Comparison of ENCODE assay signal across 8 mouse cellular contexts in the genomic region with DNA sequence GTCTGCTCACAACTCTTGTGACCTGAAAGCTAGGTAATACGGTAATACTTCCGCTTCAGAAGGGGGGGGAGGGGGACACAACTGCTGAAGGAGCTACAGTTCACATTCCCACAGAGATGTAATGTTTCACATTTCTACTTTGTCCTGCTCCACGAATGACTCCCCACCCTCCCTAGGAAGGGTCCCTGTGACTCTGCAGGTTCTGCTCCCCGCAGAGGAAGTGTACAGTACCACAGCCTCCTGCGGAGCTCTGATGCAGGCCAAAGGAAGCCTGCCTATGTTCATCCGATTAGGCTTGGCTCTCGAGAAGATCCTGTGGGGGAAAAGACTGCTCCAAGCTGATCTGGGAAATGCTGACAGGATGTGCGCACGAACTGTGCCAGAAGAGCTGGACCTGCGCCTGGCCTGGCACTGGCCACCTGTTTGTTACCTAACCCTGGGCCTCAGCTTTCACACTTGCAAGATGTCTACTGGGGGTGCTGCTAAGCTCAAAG. TPM values are rescaled to one million over a fixed set of nuclear protein-coding genes. Genes with fewer than 3 reads are reported as not detected.
A peak's percentile ranks its signal among the peaks of the same experiment; 100 is the strongest.
DNase-seq lines count a peak whose midpoint lies in the region; ATAC-seq and TF ChIP-seq lines count a peak whose summit lies in the region.

No protein-coding gene starts in this region.

- intact Hi-C loops in left cerebral cortex, adult 2 months (cut with DNase I), result no loop called here

- no peaks in the 10 kb centered on the region for H3K36me3 ChIP-seq in forebrain, embryonic 15.5 days
- H3K36me3 ChIP-seq in forebrain, postnatal 0 days (ENCODE audit: insufficient read depth), result no peaks in the 10 kb centered on the region
- peaks cover 63% of the 10 kb centered on the region for H3K36me3 ChIP-seq in C2C12 (ENCODE audit: control insufficient read depth, insufficient read depth)
- H3K36me3 ChIP-seq in heart, embryonic 12.5 days, result no peaks in the 10 kb centered on the region

- H3K27ac ChIP-seq in forebrain, embryonic 15.5 days (replicated peaks), result 0 out of 2 replicates have a peak overlapping the region, but pooled peaks have one; percentile 53
- no peak overlapping the region for H3K27ac ChIP-seq in forebrain, postnatal 0 days (ENCODE audit: low read depth, low read length)
- H3K27ac ChIP-seq in heart, embryonic 12.5 days (ENCODE audit: poor library complexity, severe bottlenecking), result peak overlapping the region; percentile 94
- H3K27ac ChIP-seq in left cerebral cortex, adult 2 months, result peak overlapping the region; percentile 76

- no peak overlapping the region for H3K4me3 ChIP-seq in forebrain, embryonic 15.5 days
- H3K4me3 ChIP-seq in forebrain, postnatal 0 days (ENCODE audit: low read depth, low read length), result no peak overlapping the region
- no peak overlapping the region for H3K4me3 ChIP-seq in C2C12 (ENCODE audit: insufficient read depth, poor library complexity, severe bottlenecking)
- no peak overlapping the region for H3K4me3 ChIP-seq in heart, embryonic 12.5 days
- no peak overlapping the region for H3K4me3 ChIP-seq in left cerebral cortex, adult 2 months

- H3K4me1 ChIP-seq in forebrain, embryonic 15.5 days, result peaks cover 41% of the 10 kb centered on the region
- H3K4me1 ChIP-seq in forebrain, postnatal 0 days (ENCODE audit: insufficient read depth), result no peaks in the 10 kb centered on the region
- peaks cover 98% of the 10 kb centered on the region for H3K4me1 ChIP-seq in heart, embryonic 12.5 days (replicated peaks)

- H3ac ChIP-seq in C2C12 (ENCODE audit: control insufficient read depth, insufficient read length, low read depth), result peak overlapping the region; percentile 5

- 65% methylated on average over 10 of the region's 10 CpGs for WGBS in forebrain, embryonic 15.5 days
- 61% methylated on average over 10 of the region's 10 CpGs for WGBS in forebrain, postnatal 0 days
- WGBS in heart, embryonic 12.5 days, result 55% methylated on average over 10 of the region's 10 CpGs

- no peak for TF ChIP-seq CTCF in forebrain, postnatal 0 days (IDR thresholded peaks at IDR 0.05; ENCODE audit: low read depth)
- TF ChIP-seq CTCF in C2C12 (IDR thresholded peaks at IDR 0.05; ENCODE audit: control insufficient read depth, insufficient read depth, insufficient read length), result no peak
- TF ChIP-seq CTCF in left cerebral cortex, adult 2 months (IDR thresholded peaks at IDR 0.05), result no peak

- no peak overlapping the region for H3K9ac ChIP-seq in forebrain, embryonic 15.5 days (replicated peaks)
- no peak overlapping the region for H3K9ac ChIP-seq in forebrain, postnatal 0 days
- H3K9ac ChIP-seq in heart, embryonic 12.5 days, result no peak overlapping the region; the same call in 1 of the 2 replicates

- no peaks in the 10 kb centered on the region for H3K27me3 ChIP-seq in forebrain, embryonic 15.5 days
- no peaks in the 10 kb centered on the region for H3K27me3 ChIP-seq in forebrain, postnatal 0 days (ENCODE audit: insufficient read depth, low read length)
- no peaks in the 10 kb centered on the region for H3K27me3 ChIP-seq in C2C12 (ENCODE audit: control insufficient read depth, insufficient read depth, insufficient read length)
- no peaks in the 10 kb centered on the region for H3K27me3 ChIP-seq in heart, embryonic 12.5 days (replicated peaks)

- H3K4me2 ChIP-seq in forebrain, embryonic 15.5 days (replicated peaks), result no peak overlapping the region
- no peak overlapping the region for H3K4me2 ChIP-seq in forebrain, postnatal 0 days (ENCODE audit: low read depth)
- H3K4me2 ChIP-seq in heart, embryonic 12.5 days, result no peak overlapping the region

- no peak for DNase-seq in forebrain, postnatal 0 days
- DNase-seq in cerebellum, adult 9-11 months, result peak; percentile 98
- peak in 1 of 2 experiments; percentile 42 for DNase-seq in left cerebral cortex, adult 2 months (ENCODE audit: extremely low spot score in 1 of 2, low spot score in 2 of 2)
- peak; percentile 71 for DNase-seq in naive thymus-derived CD4-positive, alpha-beta T cell, adult 2 months (ENCODE audit: low read depth)
- DNase-seq in spleen, postnatal 36 days (ENCODE audit: low spot score in 2 of 2), result no peak

- ATAC-seq in forebrain, embryonic 15.5 days (replicated peaks), result no peak
- no peak for ATAC-seq in forebrain, postnatal 0 days
- no peak for ATAC-seq in heart, embryonic 12.5 days (ENCODE audit: insufficient number of reproducible peaks, low FRiP score)

- no peaks in the 10 kb centered on the region for H3K9me3 ChIP-seq in forebrain, embryonic 15.5 days
- no peaks in the 10 kb centered on the region for H3K9me3 ChIP-seq in forebrain, postnatal 0 days (ENCODE audit: low read length)
- H3K9me3 ChIP-seq in heart, embryonic 12.5 days (replicated peaks), result no peaks in the 10 kb centered on the region

- peaks cover 99% of the 10 kb centered on the region for H3K79me3 ChIP-seq in C2C12 (ENCODE audit: low read depth)

- peaks cover 100% of the 10 kb centered on the region for H3K79me2 ChIP-seq in C2C12 (ENCODE audit: control insufficient read depth, insufficient read depth)

TF ChIP-seq in C2C12, 6 proteins besides CTCF, POLR2A, EP300 and RAD21:
- TF ChIP-seq MYOD1 (IDR thresholded peaks at IDR 0.05; ENCODE audit: control insufficient read depth, insufficient read length, low read depth) (peak; percentile 64), FOSL1 (IDR thresholded peaks at IDR 0.05; ENCODE audit: insufficient read depth, low read length, poor library complexity, severe bottlenecking) (no peak)

RNA-seq across cellular contexts. Expression of a gene that starts 22.0 kb away (rescaled TPM):
- 12.3 and 12.4 TPM in 2 replicates for polyA plus RNA-seq in forebrain, embryonic 15.5 days (2015; fragmentation: Nextera tagmentation; extraction: Ambion mirVana)
- total RNA-seq in forebrain, postnatal 0 days (2014; rRNA removed), result 26.4 and 35.2 TPM in 2 replicates
- polyA plus RNA-seq in forebrain, postnatal 0 days (2015; fragmentation: Nextera tagmentation; extraction: Ambion mirVana), result 5.8 and 7.2 TPM in 2 replicates
- polyA plus RNA-seq in C2C12 (2012; fragmentation: generic; extraction: Trizol), result 580 TPM
- 41.9 and 42.0 TPM in 2 replicates for polyA plus RNA-seq in heart, embryonic 12.5 days (2016; fragmentation: Nextera tagmentation; extraction: Ambion mirVana)
- total RNA-seq in left cerebral cortex, adult 2 months (2021), result 10 to 100 TPM; 81.2 to 91.4 TPM

Comparison
In these comparisons a context has a peak if more than half of its experiments do, and no peak if none do; other contexts are left out.
1. DNase-seq: peak in cerebellum, adult 9-11 months (single experiment) and naive thymus-derived CD4-positive, alpha-beta T cell, adult 2 months (single experiment); none in forebrain, postnatal 0 days (single experiment) and spleen, postnatal 36 days (0 of 2).
2. RNA of a gene that starts 22.0 kb away (polyA plus RNA-seq): 580 TPM in C2C12 (single experiment); 41.9 to 42.0 TPM in heart, embryonic 12.5 days, 12.3 to 12.4 TPM in forebrain, embryonic 15.5 days and 5.8 to 7.2 TPM in forebrain, postnatal 0 days; every median in the first group is over 10 times any median in the second.